21 mouse cellular contexts compared by ENCODE assay signal in genomic region chr11:3895933-3896332, GRCm38 (mm10). TPM values are rescaled to one million over a fixed set of nuclear protein-coding genes. Genes with fewer than 3 reads are reported as not detected.
DNase-seq lines count a peak whose midpoint lies in the region; ATAC-seq lines count a peak whose summit lies in the region.
"Had no signal": no experiment of that assay in that cellular context is flagged by ENCODE, and none has a peak within 500 bp of the region (broad histone marks: within the 10 kb centered on the region; RNA-seq: fewer than 3 reads in every experiment).

No protein-coding gene starts in this region.

- peaks cover 27% of the 10 kb centered on the region for H3K36me3 ChIP-seq in heart, embryonic 10.5 days
- peaks cover 14% of the 10 kb centered on the region; the same call in 1 of the 2 replicates for H3K36me3 ChIP-seq in midbrain, embryonic 15.5 days (replicated peaks)
- H3K36me3 ChIP-seq in midbrain, embryonic 11.5 days (ENCODE audit: control insufficient read depth, insufficient read depth, low read length): no peaks in the 10 kb centered on the region; the same call in 1 of the 2 replicates
- H3K36me3 ChIP-seq in limb, embryonic 10.5 days: peaks cover 32% of the 10 kb centered on the region
- H3K36me3 ChIP-seq: embryonic facial prominence, embryonic 15.5 days; liver, embryonic 12.5 days had no signal

- no peaks in the 10 kb centered on the region for H3K9me3 ChIP-seq in heart, embryonic 10.5 days
- H3K9me3 ChIP-seq in midbrain, embryonic 15.5 days: no peaks in the 10 kb centered on the region
- H3K9me3 ChIP-seq in midbrain, embryonic 11.5 days (ENCODE audit: control insufficient read depth, low read length): no peaks in the 10 kb centered on the region
- no peaks in the 10 kb centered on the region for H3K9me3 ChIP-seq in limb, embryonic 10.5 days (replicated peaks)
- H3K9me3 ChIP-seq: embryonic facial prominence, embryonic 15.5 days; liver, embryonic 12.5 days; neural tube, embryonic 13.5 days had no signal

- H3K9ac ChIP-seq in midbrain, embryonic 15.5 days: no peak overlapping the region
- no peak overlapping the region for H3K9ac ChIP-seq in midbrain, embryonic 11.5 days (ENCODE audit: low read length)

- no peak for ATAC-seq in midbrain, embryonic 15.5 days (replicated peaks)
- ATAC-seq in midbrain, embryonic 11.5 days (ENCODE audit: low FRiP score): no peak

- peak overlapping the region; percentile 59; the same call in 1 of the 2 replicates for H3K4me3 ChIP-seq in heart, embryonic 10.5 days
- H3K4me3 ChIP-seq in midbrain, embryonic 15.5 days: no peak overlapping the region
- no peak overlapping the region for H3K4me3 ChIP-seq in midbrain, embryonic 11.5 days (ENCODE audit: low read depth, low read length)
- H3K4me3 ChIP-seq in limb, embryonic 10.5 days: peak overlapping the region; percentile 66; the same call in 1 of the 2 replicates

- 0 out of 2 replicates have a peak overlapping the region, but pooled peaks have one; percentile 87 for H3K27ac ChIP-seq in heart, embryonic 10.5 days
- no peak overlapping the region for H3K27ac ChIP-seq in midbrain, embryonic 15.5 days
- no peak overlapping the region for H3K27ac ChIP-seq in midbrain, embryonic 11.5 days (ENCODE audit: low read depth, low read length)
- H3K27ac ChIP-seq in limb, embryonic 10.5 days: 0 out of 2 replicates have a peak overlapping the region, but pooled peaks have one; percentile 92
- H3K27ac ChIP-seq: liver, embryonic 12.5 days had no signal

- 96% methylated on average over 1 of the region's 1 CpGs for WGBS in heart, embryonic 10.5 days
- WGBS in midbrain, embryonic 15.5 days: 93% methylated on average over 1 of the region's 1 CpGs
- 82% methylated on average over 1 of the region's 1 CpGs for WGBS in midbrain, embryonic 11.5 days
- WGBS in limb, embryonic 10.5 days: 92% methylated on average over 1 of the region's 1 CpGs

- no peak for DNase-seq in heart, embryonic 10.5 days (ENCODE audit: low spot score)
- no peak for DNase-seq in heart, adult 8-10 months (ENCODE audit: low spot score)
- DNase-seq in kidney, adult 9 months: peak; percentile 58
- no peak for DNase-seq in kidney, postnatal 4 days
- DNase-seq in midbrain, embryonic 11.5 days (ENCODE audit: low spot score, missing footprints): no peak
- DNase-seq in limb, embryonic 10.5 days (ENCODE audit: low spot score): no peak
- DNase-seq in right cerebral cortex, adult 18-20 months: no peak
- DNase-seq: adrenal gland, postnatal 36 days; cerebellum, adult 8-10 months; layer of hippocampus, postnatal 36 days; left cerebral cortex, postnatal 4 days; lung, postnatal 4 days; right cerebral cortex, postnatal 25 days; thymus, postnatal 25 days had no signal

- H3K4me1 ChIP-seq in heart, embryonic 10.5 days: peaks cover 16% of the 10 kb centered on the region; the same call in 1 of the 2 replicates
- H3K4me1 ChIP-seq in midbrain, embryonic 15.5 days: peaks cover 20% of the 10 kb centered on the region
- peaks cover 5% of the 10 kb centered on the region for H3K4me1 ChIP-seq in midbrain, embryonic 11.5 days (ENCODE audit: control insufficient read depth, insufficient read depth, low read length)
- H3K4me1 ChIP-seq in limb, embryonic 10.5 days: peaks cover 11% of the 10 kb centered on the region

- H3K27me3 ChIP-seq in heart, embryonic 10.5 days (ENCODE audit: insufficient read depth, poor library complexity, severe bottlenecking): no peaks in the 10 kb centered on the region
- H3K27me3 ChIP-seq in midbrain, embryonic 15.5 days (replicated peaks): no peaks in the 10 kb centered on the region
- H3K27me3 ChIP-seq in midbrain, embryonic 11.5 days (ENCODE audit: control insufficient read depth, insufficient read depth, low read length): no peaks in the 10 kb centered on the region
- no peaks in the 10 kb centered on the region for H3K27me3 ChIP-seq in limb, embryonic 10.5 days (ENCODE audit: low read depth, poor library complexity, severe bottlenecking)
- H3K27me3 ChIP-seq: embryonic facial prominence, embryonic 15.5 days; neural tube, embryonic 13.5 days had no signal

- peak overlapping the region; percentile 72; the same call in 1 of the 2 replicates for H3K4me2 ChIP-seq in midbrain, embryonic 15.5 days
- no peak overlapping the region for H3K4me2 ChIP-seq in midbrain, embryonic 11.5 days

RNA-seq across cellular contexts. Expression of gene Dusp18, which starts 0.9 kb away (rescaled TPM):
- polyA plus RNA-seq in heart, embryonic 10.5 days (2016; fragmentation: Nextera tagmentation; extraction: Ambion mirVana): 13.6 and 16.1 TPM in 2 replicates
- total RNA-seq in heart, adult 8-10 months (2022): 10 to 100 TPM; 31.5 to 52.7 (median 36.9) TPM
- 41.4 and 42.9 TPM in 2 replicates for polyA plus RNA-seq in midbrain, embryonic 15.5 days (2015; fragmentation: Nextera tagmentation; extraction: Ambion mirVana)
- 20.1 and 21.4 TPM in 2 replicates for polyA plus RNA-seq in midbrain, embryonic 11.5 days (2014; fragmentation: Nextera tagmentation; extraction: Ambion mirVana)
- 12.9 and 17.0 TPM in 2 replicates for polyA plus RNA-seq in limb, embryonic 10.5 days (2016; fragmentation: Nextera tagmentation; extraction: Ambion mirVana)

RNA-seq across cellular contexts. Expression of gene 4921536K21Rik, which starts 1.0 kb away (rescaled TPM):
- 0.31 and 0.33 TPM in 2 replicates for polyA plus RNA-seq in heart, embryonic 10.5 days (2016; fragmentation: Nextera tagmentation; extraction: Ambion mirVana)
- total RNA-seq in heart, adult 8-10 months (2022): under 1 TPM; 0.57 to 0.91 (median 0.60) TPM
- 0.43 and 0.90 TPM in 2 replicates for polyA plus RNA-seq in midbrain, embryonic 15.5 days (2015; fragmentation: Nextera tagmentation; extraction: Ambion mirVana)
- 0.57 and 0.64 TPM in 2 replicates for polyA plus RNA-seq in midbrain, embryonic 11.5 days (2014; fragmentation: Nextera tagmentation; extraction: Ambion mirVana)
- polyA plus RNA-seq in limb, embryonic 10.5 days (2016; fragmentation: Nextera tagmentation; extraction: Ambion mirVana): 0.67 and 0.70 TPM in 2 replicates
- total RNA-seq: common myeloid progenitor, adult 5-6 weeks; hematopoietic stem cell, adult 5-6 weeks had no signal
- polyA plus RNA-seq: liver, embryonic 12.5 days; lung, embryonic 14.5 days had no signal

RNA-seq across cellular contexts. Expression of gene Slc35e4, which starts 18.5 kb away (rescaled TPM):
- polyA plus RNA-seq in heart, embryonic 10.5 days (2016; fragmentation: Nextera tagmentation; extraction: Ambion mirVana): 4.4 and 6.2 TPM in 2 replicates
- total RNA-seq in heart, adult 8-10 months (2022): 1 to 10 TPM; 3.1 to 5.5 (median 4.3) TPM
- 17.9 and 19.4 TPM in 2 replicates for polyA plus RNA-seq in midbrain, embryonic 15.5 days (2015; fragmentation: Nextera tagmentation; extraction: Ambion mirVana)
- polyA plus RNA-seq in midbrain, embryonic 11.5 days (2014; fragmentation: Nextera tagmentation; extraction: Ambion mirVana): 3.2 and 3.5 TPM in 2 replicates
- 2.5 and 2.6 TPM in 2 replicates for polyA plus RNA-seq in limb, embryonic 10.5 days (2016; fragmentation: Nextera tagmentation; extraction: Ambion mirVana)

RNA-seq across cellular contexts. Expression of gene Osbp2, which starts 32.2 kb away (rescaled TPM):
- 0.11 and 0.29 TPM in 2 replicates for polyA plus RNA-seq in heart, embryonic 10.5 days (2016; fragmentation: Nextera tagmentation; extraction: Ambion mirVana)
- total RNA-seq in heart, adult 8-10 months (2022): 10 to 100 TPM; 17.0 to 22.2 (median 20.1) TPM
- 33.5 and 36.2 TPM in 2 replicates for polyA plus RNA-seq in midbrain, embryonic 15.5 days (2015; fragmentation: Nextera tagmentation; extraction: Ambion mirVana)
- 1.5 and 1.6 TPM in 2 replicates for polyA plus RNA-seq in midbrain, embryonic 11.5 days (2014; fragmentation: Nextera tagmentation; extraction: Ambion mirVana)
- polyA plus RNA-seq in limb, embryonic 10.5 days (2016; fragmentation: Nextera tagmentation; extraction: Ambion mirVana): 0.23 and 0.34 TPM in 2 replicates
- total RNA-seq: common myeloid progenitor, adult 5-6 weeks; hematopoietic stem cell, adult 5-6 weeks had no signal

RNA-seq across cellular contexts. Expression of gene Tcn2, which starts 36.0 kb away (rescaled TPM):
- 50.3 and 56.3 TPM in 2 replicates for polyA plus RNA-seq in heart, embryonic 10.5 days (2016; fragmentation: Nextera tagmentation; extraction: Ambion mirVana)
- 10 to 100 TPM; 43.0 to 46.5 (median 44.3) TPM for total RNA-seq in heart, adult 8-10 months (2022)
- 22.6 and 24.9 TPM in 2 replicates for polyA plus RNA-seq in midbrain, embryonic 15.5 days (2015; fragmentation: Nextera tagmentation; extraction: Ambion mirVana)
- 28.4 and 30.9 TPM in 2 replicates for polyA plus RNA-seq in midbrain, embryonic 11.5 days (2014; fragmentation: Nextera tagmentation; extraction: Ambion mirVana)
- polyA plus RNA-seq in limb, embryonic 10.5 days (2016; fragmentation: Nextera tagmentation; extraction: Ambion mirVana): 19.5 and 23.9 TPM in 2 replicates

Comparison
In these comparisons a context has a peak if more than half of its experiments do, and no peak if none do; other contexts are left out.
1. H3K27ac ChIP-seq: peak in heart, embryonic 10.5 days (single experiment) and limb, embryonic 10.5 days (single experiment); none in midbrain, embryonic 15.5 days (single experiment) and midbrain, embryonic 11.5 days (single experiment).
2. H3K4me3 ChIP-seq: peak in heart, embryonic 10.5 days (single experiment) and limb, embryonic 10.5 days (single experiment); none in midbrain, embryonic 15.5 days (single experiment) and midbrain, embryonic 11.5 days (single experiment).